Mouse (Mus musculus) ovary, postnatal 36 days (tissue): ENCODE measurements around the gene Scrn3.
A peak's percentile ranks its signal among the peaks of the same experiment; 100 is the strongest.

Source experiments
- DNase-seq: peaks from one replicate; pipeline ENCODE4 v3.0.0; 2022; ENCODE audit warnings: low spot score, mixed read lengths

Gene Scrn3

GRCm38 (mm10) chr2:73385641-73386355, 73.4 kb downstream of the Scrn3 start:
- no peak for DNase-seq

DNA sequence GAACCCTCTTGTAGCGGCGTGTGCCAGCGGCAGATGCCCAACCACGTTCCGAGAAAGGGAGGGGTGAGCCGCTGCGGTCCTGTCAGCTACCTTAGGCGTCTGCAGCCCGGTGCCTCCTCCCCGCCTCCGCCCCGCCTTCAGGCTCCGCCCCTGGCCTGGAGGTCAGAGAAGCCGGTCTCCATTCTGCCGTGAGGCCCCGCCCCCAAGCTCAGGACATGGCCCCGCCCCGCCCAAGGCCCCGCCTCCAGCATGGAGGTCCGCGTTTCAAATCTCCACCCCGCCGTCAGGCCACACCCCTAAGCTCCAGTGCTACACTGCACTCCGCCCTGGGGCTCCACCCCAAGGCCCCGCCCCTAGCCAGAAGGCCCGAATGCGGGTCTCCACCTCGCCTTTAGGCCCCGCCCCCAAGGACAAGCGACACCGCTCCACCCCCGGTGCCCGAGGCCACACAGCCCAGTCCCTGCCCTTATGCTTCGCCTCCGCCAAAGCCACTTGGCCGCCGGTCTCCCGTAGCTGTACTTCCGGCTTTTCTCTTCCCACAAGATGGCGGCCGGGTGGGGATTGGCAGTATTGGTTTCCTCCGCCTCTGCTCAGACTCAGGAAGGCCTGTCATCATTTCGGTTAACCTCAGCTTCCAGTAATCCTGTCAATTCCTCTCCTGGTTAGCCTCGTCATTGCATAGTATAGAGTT, 74.1 kb downstream of the Scrn3 start, which contains the start of gene Gpr155:
Gene Gpr155 (minus strand): TSS at position 217 of the 691 bp plus-strand sequence.
- DNase-seq: peak; percentile 100
